ENCODE assay signal across 9 mouse cellular contexts in genomic region chr2:93975526-93976435, GRCm38 (mm10). TPM values are rescaled to one million over a fixed set of nuclear protein-coding genes. Genes with fewer than 3 reads are reported as not detected.
DNase-seq lines count a peak whose midpoint lies in the region; ATAC-seq and TF ChIP-seq lines count a peak whose summit lies in the region.
"Had no signal": no experiment of that assay in that cellular context is flagged by ENCODE, and none has a peak within 500 bp of the region (broad histone marks: within the 10 kb centered on the region; RNA-seq: fewer than 3 reads in every experiment).

No protein-coding gene starts in this region.

- peak overlapping the region; percentile 79 for H3K4me2 ChIP-seq in intestine, embryonic 16.5 days (ENCODE audit: low read depth, low read length)
- peak overlapping the region; percentile 83 for H3K4me2 ChIP-seq in neural tube, embryonic 15.5 days

- H3K27me3 ChIP-seq in intestine, embryonic 16.5 days (replicated peaks; ENCODE audit: control insufficient read depth, insufficient read depth, low read length) = 0 out of 2 replicates have a peak, but pooled peaks cover 2% of the 10 kb centered on the region
- H3K27me3 ChIP-seq in neural tube, embryonic 15.5 days (replicated peaks) = no peaks in the 10 kb centered on the region

- no peaks in the 10 kb centered on the region for H3K36me3 ChIP-seq in intestine, embryonic 16.5 days (ENCODE audit: control insufficient read depth, insufficient read depth, low read length)
- peaks cover 9% of the 10 kb centered on the region for H3K36me3 ChIP-seq in neural tube, embryonic 15.5 days

- H3K4me3 ChIP-seq in left cerebral cortex, adult 2 months = peak overlapping the region; percentile 45
- peak overlapping the region; percentile 52 for H3K4me3 ChIP-seq in intestine, embryonic 16.5 days (ENCODE audit: low read length)
- peak overlapping the region; percentile 40 for H3K4me3 ChIP-seq in neural tube, embryonic 15.5 days (replicated peaks)

- H3K9ac ChIP-seq in intestine, embryonic 16.5 days (ENCODE audit: low read depth, low read length) = peak overlapping the region; percentile 69
- peak overlapping the region; percentile 52 for H3K9ac ChIP-seq in neural tube, embryonic 15.5 days (replicated peaks)

- peaks cover 27% of the 10 kb centered on the region for H3K4me1 ChIP-seq in intestine, embryonic 16.5 days (ENCODE audit: control insufficient read depth, insufficient read depth, low read length)
- peaks cover 28% of the 10 kb centered on the region for H3K4me1 ChIP-seq in neural tube, embryonic 15.5 days

- ATAC-seq in intestine, embryonic 16.5 days = peak; percentile 22
- ATAC-seq in neural tube, embryonic 15.5 days (ENCODE audit: low FRiP score) = peak; percentile 10

- intact Hi-C loops in left cerebral cortex, adult 2 months (cut with DNase I) = no loop called here
- intact Hi-C loops in left cerebral cortex, postnatal 4 days (cut with DNase I) = no loop called here

- H3K9me3 ChIP-seq in intestine, embryonic 16.5 days (ENCODE audit: control insufficient read depth, low read length) = no peaks in the 10 kb centered on the region
- no peaks in the 10 kb centered on the region for H3K9me3 ChIP-seq in neural tube, embryonic 15.5 days (replicated peaks)

- H3K27ac ChIP-seq in left cerebral cortex, adult 2 months = peak overlapping the region; percentile 85
- peak overlapping the region; percentile 76 for H3K27ac ChIP-seq in intestine, embryonic 16.5 days (ENCODE audit: low read length)
- peak overlapping the region; percentile 77 for H3K27ac ChIP-seq in neural tube, embryonic 15.5 days (replicated peaks)

- TF ChIP-seq CTCF in left cerebral cortex, adult 2 months (IDR thresholded peaks at IDR 0.05) = no peak

- 28% methylated on average over 21 of the region's 21 CpGs for WGBS in intestine, embryonic 16.5 days
- 26% methylated on average over 21 of the region's 21 CpGs for WGBS in neural tube, embryonic 15.5 days

- DNase-seq in left cerebral cortex, adult 2 months (ENCODE audit: extremely low spot score in 1 of 2, low spot score in 2 of 2) = no peak
- no peak for DNase-seq in left cerebral cortex, adult 8-10 months (ENCODE audit: low spot score in 2 of 2)
- peak; percentile 49 for DNase-seq in embryo, embryonic 9.5 days (ENCODE audit: extremely low spot score)
- no peak for DNase-seq in right cerebral cortex, postnatal 25 days
- no peak for DNase-seq in testis, postnatal 14 days (ENCODE audit: low spot score)
- DNase-seq in left cerebral cortex, postnatal 4 days = no peak

RNA-seq across cellular contexts. Expression of gene Gm13889, which starts 18.8 kb away (rescaled TPM):
- 10 to 100 TPM; 42.4 to 63.0 TPM for total RNA-seq in left cerebral cortex, adult 2 months (2021)
- 10 to 100 TPM; 36.9 to 47.4 (median 41.8) TPM for total RNA-seq in left cerebral cortex, adult 8-10 months (2022)
- polyA plus RNA-seq in intestine, embryonic 16.5 days (2015; fragmentation: Nextera tagmentation; extraction: Ambion mirVana) = 7.7 and 11.6 TPM in 2 replicates
- 8.8 and 10.8 TPM in 2 replicates for polyA plus RNA-seq in neural tube, embryonic 15.5 days (2015; fragmentation: Nextera tagmentation; extraction: Ambion mirVana)
- total RNA-seq in left cerebral cortex, postnatal 4 days (2021) = 10 to 100 TPM; 44.3 to 45.6 TPM

RNA-seq across cellular contexts. Expression of gene Gm27027, which starts 20.4 kb away (rescaled TPM):
- total RNA-seq in left cerebral cortex, adult 2 months (2021) = not detected
- not detected for total RNA-seq in left cerebral cortex, adult 8-10 months (2022)
- not detected in 2 replicates for polyA plus RNA-seq in intestine, embryonic 16.5 days (2015; fragmentation: Nextera tagmentation; extraction: Ambion mirVana)
- not detected in 2 replicates for polyA plus RNA-seq in neural tube, embryonic 15.5 days (2015; fragmentation: Nextera tagmentation; extraction: Ambion mirVana)
- total RNA-seq in left cerebral cortex, postnatal 4 days (2021) = not detected
- total RNA-seq: adrenal gland, postnatal 14 days had no signal

RNA-seq across cellular contexts. Expression of gene Alkbh3, which starts 34.8 kb away (rescaled TPM):
- 10 to 100 TPM; 26.1 to 28.1 TPM for total RNA-seq in left cerebral cortex, adult 2 months (2021)
- 10 to 100 TPM; 26.5 to 31.5 (median 30.3) TPM for total RNA-seq in left cerebral cortex, adult 8-10 months (2022)
- 68.4 and 77.8 TPM in 2 replicates for polyA plus RNA-seq in intestine, embryonic 16.5 days (2015; fragmentation: Nextera tagmentation; extraction: Ambion mirVana)
- polyA plus RNA-seq in neural tube, embryonic 15.5 days (2015; fragmentation: Nextera tagmentation; extraction: Ambion mirVana) = 44.4 and 47.2 TPM in 2 replicates
- total RNA-seq in left cerebral cortex, postnatal 4 days (2021) = 10 to 100 TPM; 33.7 to 43.3 TPM
